Mouse (Mus musculus) limb, embryonic 12.5 days (tissue): Measurements from ENCODE around the gene A530032D15Rik. TPM values are rescaled to one million over a fixed set of nuclear protein-coding genes. Genes with fewer than 3 reads are reported as not detected.
"Not testable (repeated sequence)": the region's sequence is repeated elsewhere in the genome, so short reads cannot be mapped to it uniquely, and the experiment has no call there.

Source experiments
- ATAC-seq: fragments of 200-750 bp; cut with Nextera tagmentation; 2 replicates; pipeline ENCODE4 v1.8.0; 2017; ENCODE audit warnings: low read depth, moderate TSS enrichment; ENCODE audit not compliant: insufficient number of reproducible peaks, insufficient read depth, low FRiP score, low TSS enrichment
- H3K27ac ChIP-seq: fragments of 300-500 bp; sonication (generic); 2 replicates; pipeline ENCODE4 v1.5.1; 2016; ENCODE audit warnings: mild to moderate bottlenecking, moderate library complexity
- H3K27me3 ChIP-seq: fragments of 300-500 bp; sonication (generic); 2 replicates; pipeline ENCODE4 v1.6.1; 2016; ENCODE audit warnings: mild to moderate bottlenecking, moderate library complexity
- H3K36me3 ChIP-seq: fragments of 300-500 bp; sonication (generic); 2 replicates; pipeline ENCODE4 v1.6.1; 2016; ENCODE audit warnings: mild to moderate bottlenecking, moderate library complexity
- H3K4me1 ChIP-seq: fragments of 300-500 bp; sonication (generic); replicated peaks from 2 replicates; pipeline ENCODE4 v1.6.1; 2016
- H3K4me2 ChIP-seq: fragments of 300-500 bp; sonication (generic); 2 replicates; pipeline ENCODE4 v1.6.1; 2016; ENCODE audit warnings: mild to moderate bottlenecking, moderate library complexity
- H3K4me3 ChIP-seq: fragments of 300-500 bp; sonication (generic); replicated peaks from 2 replicates; pipeline ENCODE4 v1.5.1; 2016; ENCODE audit warnings: mild to moderate bottlenecking
- H3K9ac ChIP-seq: fragments of 300-500 bp; sonication (generic); replicated peaks from 2 replicates; pipeline ENCODE4 v1.6.1; 2016; ENCODE audit warnings: mild to moderate bottlenecking, moderate library complexity
- H3K9me3 ChIP-seq: fragments of 300-500 bp; sonication (generic); 2 replicates; pipeline ENCODE4 v1.6.1; 2016; ENCODE audit warnings: mild to moderate bottlenecking, moderate library complexity
- WGBS: fragments of 180-500 bp; shearing (Covaris S2); methylation state at CpG from one replicate; pipeline ENCODE4 v1.1.7; 2016; 5-methylcytosine and 5-hydroxymethylcytosine counted together
- polyA plus RNA-seq: library from polyadenylated mRNA; unstranded; fragments of >200 nt; fragmentation: Nextera tagmentation; extraction: Ambion mirVana; gene quantifications from 2 replicates; pipeline ENCODE4 v1.2.1, GENCODE M21; 2016

The A530032D15Rik gene
- polyA plus RNA-seq, 1 experiment from 2014 or later, result not detected

- ATAC-seq, H3K27ac ChIP-seq, H3K27me3 ChIP-seq, H3K9ac ChIP-seq, H3K4me3 ChIP-seq, H3K9me3 ChIP-seq, H3K4me1 ChIP-seq, H3K4me2 ChIP-seq, H3K36me3 ChIP-seq: not testable (repeated sequence)
- WGBS, result 88% methylated on average over 3 of the region's 4 CpGs
Measured at GRCm38 (mm10) chr1:85034394-85034793, 75.3 kb downstream of the A530032D15Rik start.

GRCm38 (mm10) chr1:85033616-85034015 is 76.0 kb downstream of the A530032D15Rik start:
- not testable (repeated sequence) for ATAC-seq, H3K9me3 ChIP-seq, H3K27ac ChIP-seq, H3K4me3 ChIP-seq, H3K4me2 ChIP-seq, H3K4me1 ChIP-seq, H3K9ac ChIP-seq, H3K36me3 ChIP-seq, H3K27me3 ChIP-seq
- WGBS, result 93% methylated on average over 5 of the region's 6 CpGs

Other genes with a start within 250 kb of the A530032D15Rik start
- 0.19 and 0.23 TPM in 2 replicates for gene Slc16a14, start 174.7 kb downstream of the A530032D15Rik start, polyA plus RNA-seq
- not detected in 2 replicates for gene Gm10553, start 9.7 kb downstream of the A530032D15Rik start, polyA plus RNA-seq
- not detected in 2 replicates for gene C130026I21Rik, start 160.7 kb upstream of the A530032D15Rik start, polyA plus RNA-seq